Mouse (Mus musculus) heart, adult 8-10 months (tissue): ENCODE data around the gene Erv3. TPM values are rescaled to one million over a fixed set of nuclear protein-coding genes. Genes with fewer than 3 reads are reported as not detected.

ENCODE experiments used
- DNase-seq: peaks from one replicate; pipeline ENCODE4 v3.0.0; 2022; ENCODE audit warnings: low spot score
- total RNA-seq, 4 experiments: library from RNA; stranded (reverse); gene quantifications; 2 replicates each; pipeline ENCODE4 v1.2.4; 2022

The Erv3 gene
- total RNA-seq, 4 experiments from 2014 or later, result not detected

DNA sequence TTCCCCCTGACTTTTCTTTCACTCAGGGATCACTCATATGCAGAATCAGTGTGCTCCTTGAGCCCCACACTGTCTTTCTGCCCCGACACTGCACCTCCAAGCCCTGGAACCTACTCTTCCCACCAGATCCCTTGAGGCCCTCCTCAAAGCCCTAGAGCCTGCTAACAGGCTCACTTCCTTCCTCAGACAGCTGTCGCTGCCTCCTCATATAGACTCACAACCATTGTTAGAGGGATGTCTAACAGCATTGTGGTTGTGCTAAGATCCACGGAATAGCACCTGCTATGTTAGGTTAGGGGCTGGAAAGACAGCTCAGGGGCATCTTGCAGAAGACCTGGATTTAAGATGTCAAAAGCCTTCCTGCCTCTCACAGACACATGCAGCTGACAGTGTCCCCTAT, 37.1 kb downstream of the Erv3 start:
- DNase-seq, result no peak

GRCm38 (mm10) chr2:131821708-131821990, 37.9 kb downstream of the Erv3 start:
- no peak for DNase-seq

- DNase-seq, result peak; percentile 82
These were observed 38.4 kb downstream of the Erv3 start for GRCm38 (mm10) chr2:131820932-131821707.

GRCm38 (mm10) chr2:131820088-131820675, 39.4 kb downstream of the Erv3 start:
- DNase-seq, result peak; percentile 87

DNA sequence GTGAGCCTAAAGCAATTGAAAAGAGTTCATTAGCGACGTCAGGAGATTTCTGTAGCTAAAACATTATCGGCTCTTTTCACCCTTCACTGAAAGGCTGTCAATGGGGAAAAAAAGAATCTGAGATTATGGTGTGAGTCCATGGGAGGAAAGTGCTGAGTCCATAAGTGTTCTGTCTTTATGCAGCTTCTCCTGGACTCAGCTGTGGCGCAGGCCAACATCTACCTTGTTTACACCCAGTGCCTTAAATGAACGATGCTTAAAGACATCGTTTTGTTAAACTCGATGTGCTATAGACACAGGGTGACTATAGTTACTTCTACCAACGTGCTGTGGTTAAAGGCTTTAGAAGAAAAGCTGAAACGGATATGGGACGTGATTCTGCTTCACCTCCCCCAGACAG, 45.2 kb downstream of the Erv3 start:
- DNase-seq, result no peak

DNA sequence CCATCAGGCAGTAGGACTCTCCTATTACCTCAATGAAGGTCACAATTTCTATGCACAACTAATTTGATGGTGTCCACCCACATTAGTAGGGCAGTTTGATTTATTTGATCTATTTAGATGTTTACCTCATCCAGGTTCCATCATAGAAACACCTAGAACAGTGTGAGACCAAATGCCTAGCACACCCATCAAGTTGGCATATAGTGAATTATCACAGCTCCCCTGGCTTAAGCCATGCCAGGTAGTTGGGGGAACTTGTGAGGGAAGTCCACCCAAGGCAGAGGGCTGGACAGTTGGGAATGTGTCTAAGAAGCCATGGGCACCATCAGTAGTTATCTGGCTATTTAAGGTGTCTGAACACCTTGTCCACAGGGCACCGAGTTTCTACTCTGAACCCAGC, 46.1 kb downstream of the Erv3 start:
- DNase-seq, result no peak

- DNase-seq, result peak; percentile 32
These were observed 46.9 kb downstream of the Erv3 start for GRCm38 (mm10) chr2:131812480-131813137.

GRCm38 (mm10) chr2:131811607-131812006, 47.9 kb downstream of the Erv3 start:
- no peak for DNase-seq

DNA sequence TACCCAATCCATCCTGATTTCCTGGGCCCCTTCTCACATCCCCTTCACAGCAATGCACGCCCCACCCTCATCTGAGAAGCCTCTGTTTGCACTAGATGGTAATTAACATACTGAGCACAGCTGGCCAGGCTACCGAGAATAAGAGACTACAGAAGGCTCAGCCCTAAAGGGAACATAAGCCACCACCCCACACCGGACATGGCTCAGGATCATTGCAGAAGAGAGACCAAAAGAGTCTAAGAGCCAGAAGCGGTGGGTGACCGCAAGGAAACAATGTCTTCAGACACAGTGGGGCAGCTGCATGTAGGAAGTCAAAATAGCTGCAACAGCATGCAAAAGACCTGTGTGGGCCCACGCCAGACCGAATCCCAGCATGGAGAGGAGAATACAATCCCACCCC, 50.7 kb downstream of the Erv3 start:
- no peak for DNase-seq

DNA sequence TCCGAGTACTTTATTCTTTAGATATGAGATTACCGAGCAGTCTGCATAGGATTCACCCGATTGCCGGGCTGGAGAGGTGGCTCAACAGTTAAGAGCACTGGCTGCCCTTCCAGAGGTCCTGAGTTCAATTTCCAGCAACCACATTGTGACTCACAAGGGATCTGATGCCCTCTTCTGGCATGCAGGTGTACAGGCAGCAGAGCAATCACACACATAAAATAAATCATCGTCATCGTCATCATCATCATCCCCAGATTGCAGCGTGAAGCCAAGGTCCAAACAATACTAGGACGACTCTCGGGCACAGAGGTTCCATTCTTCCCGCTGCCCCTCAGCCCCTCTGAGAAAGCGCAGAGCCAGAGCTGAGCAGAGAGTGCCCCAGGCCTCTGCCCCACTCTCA, 51.9 kb downstream of the Erv3 start:
- no peak for DNase-seq

GRCm38 (mm10) chr2:131806863-131807262, 52.7 kb downstream of the Erv3 start:
- DNase-seq, result no peak

- no peak for DNase-seq
These were observed 54.2 kb downstream of the Erv3 start for GRCm38 (mm10) chr2:131805306-131805705.

DNA sequence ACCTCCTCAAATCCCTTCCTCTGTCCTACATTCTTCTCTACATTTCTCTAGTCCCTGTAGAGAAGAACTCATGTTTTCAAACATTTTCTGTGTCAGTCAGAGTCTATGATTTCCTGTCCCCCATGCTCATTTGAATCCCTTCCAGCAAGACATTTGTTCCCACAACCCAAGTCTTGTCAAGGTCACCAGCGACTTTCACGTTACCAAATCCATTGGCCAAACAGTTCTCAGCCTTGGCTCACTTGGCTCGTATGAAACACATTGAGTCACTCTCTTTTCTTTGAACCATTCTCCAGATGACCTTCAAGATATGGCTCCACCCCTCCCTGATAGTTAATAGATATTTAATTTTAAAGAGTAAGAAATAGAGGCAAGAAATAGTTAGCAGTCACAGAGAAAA, 55.7 kb downstream of the Erv3 start:
- no peak for DNase-seq

Other genes starting within 250 kb of the Erv3 start
- gene Prnp, start 50.2 kb upstream of the Erv3 start, total RNA-seq, result 100 to 1,000 TPM; 135 to 164 (median 149) TPM
- under 1 TPM in 3 of 4 experiments, not detected in 1; 0.20 to 0.69 (median 0.38) TPM for gene Prn, start 50.2 kb upstream of the Erv3 start, total RNA-seq
- gene Prnd, start 91.1 kb upstream of the Erv3 start, total RNA-seq, result 1 to 10 TPM in 2 of 4 experiments, under 1 TPM in 2; 0.22 to 1.8 (median 1.2) TPM
- gene Rassf2, start 170.5 kb upstream of the Erv3 start, total RNA-seq, result 1 to 10 TPM; 4.1 to 7.7 (median 6.6) TPM